Mouse (Mus musculus): ENCODE results near the gene Meis1.

DNA sequence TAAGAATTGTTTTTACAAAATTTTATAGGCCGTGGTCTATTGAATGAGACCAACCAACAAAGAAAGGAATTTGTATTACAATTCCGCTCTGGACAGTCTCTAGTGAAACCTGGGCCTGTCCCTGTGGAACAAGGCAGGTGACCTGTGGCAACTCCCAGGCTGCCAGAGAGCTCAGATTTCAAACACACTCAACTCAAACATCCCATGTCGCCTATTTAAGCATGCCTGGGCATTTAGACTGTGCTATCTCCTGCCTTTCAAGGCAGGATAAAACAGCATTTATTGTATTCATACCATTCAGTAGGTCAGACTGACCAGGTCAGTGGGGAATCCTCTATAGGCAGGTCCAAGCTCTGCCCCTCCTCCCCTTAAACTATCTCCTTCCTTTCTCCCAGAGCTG is 73.0 kb downstream of the Meis1 start:
- TF ChIP-seq CTCF (IDR thresholded peaks at IDR 0.05) (no peak), EP300 (IDR thresholded peaks at IDR 0.05) (no peak)

Measured in lung, postnatal 0 days (tissue).